ENCODE assay signal across 8 mouse cellular contexts in genomic region chr17:74338937-74339804, GRCm38 (mm10). TPM values are rescaled to one million over a fixed set of nuclear protein-coding genes. Genes with fewer than 3 reads are reported as not detected.
DNase-seq lines count a peak whose midpoint lies in the region; ATAC-seq lines count a peak whose summit lies in the region.

Gene Spast, plus strand, starts transcription at chr17:74338987.

- peak; percentile 72 to 77 for DNase-seq in B cell, adult 2 months
- peak; percentile 87 to 90 for DNase-seq in adrenal gland, postnatal 36 days
- peak; percentile 67 for DNase-seq in liver, embryonic 13.5 days
- peak; percentile 66 for DNase-seq in naive thymus-derived CD4-positive, alpha-beta T cell, adult 2 months (ENCODE audit: low read depth)
- DNase-seq in spleen, postnatal 4 days (ENCODE audit: low spot score in 2 of 2), result peak; percentile 78 to 88

- no peaks in the 10 kb centered on the region for H3K9me3 ChIP-seq in heart, embryonic 11.5 days (replicated peaks; ENCODE audit: control insufficient read depth, low read length)
- no peaks in the 10 kb centered on the region for H3K9me3 ChIP-seq in kidney, embryonic 15.5 days (replicated peaks)
- H3K9me3 ChIP-seq in liver, embryonic 13.5 days (replicated peaks), result no peaks in the 10 kb centered on the region

- H3K27me3 ChIP-seq in heart, embryonic 11.5 days (ENCODE audit: control insufficient read depth, insufficient read depth, low read length), result no peaks in the 10 kb centered on the region
- H3K27me3 ChIP-seq in kidney, embryonic 15.5 days, result no peaks in the 10 kb centered on the region
- H3K27me3 ChIP-seq in liver, embryonic 13.5 days, result no peaks in the 10 kb centered on the region

- peak within 1 kb of the TSS; percentile 99 for H3K9ac ChIP-seq in heart, embryonic 11.5 days (ENCODE audit: low read depth, low read length)
- peak within 1 kb of the TSS; percentile 85 for H3K9ac ChIP-seq in kidney, embryonic 15.5 days
- H3K9ac ChIP-seq in liver, embryonic 13.5 days, result peak within 1 kb of the TSS; percentile 98

- H3K27ac ChIP-seq in heart, embryonic 11.5 days (ENCODE audit: low read depth, low read length), result peak within 1 kb of the TSS; percentile 98
- H3K27ac ChIP-seq in kidney, embryonic 15.5 days, result peak within 1 kb of the TSS; percentile 97
- H3K27ac ChIP-seq in liver, embryonic 13.5 days, result peak within 1 kb of the TSS; percentile 95

- H3K4me2 ChIP-seq in heart, embryonic 11.5 days, result peak within 1 kb of the TSS; percentile 80
- H3K4me2 ChIP-seq in kidney, embryonic 15.5 days, result peak within 1 kb of the TSS; percentile 73
- H3K4me2 ChIP-seq in liver, embryonic 13.5 days, result peak within 1 kb of the TSS; percentile 91

- 0 out of 2 replicates have a peak, but pooled peaks cover 6% of the 10 kb centered on the region for H3K36me3 ChIP-seq in heart, embryonic 11.5 days (ENCODE audit: control insufficient read depth, insufficient read depth, low read length)
- peaks cover 10% of the 10 kb centered on the region; the same call in 1 of the 2 replicates for H3K36me3 ChIP-seq in kidney, embryonic 15.5 days
- no peaks in the 10 kb centered on the region for H3K36me3 ChIP-seq in liver, embryonic 13.5 days

- under 1% methylated on average over 58 of the region's 90 CpGs for WGBS in heart, embryonic 11.5 days (ENCODE audit: insufficient replicate concordance)
- under 1% methylated on average over 60 of the region's 90 CpGs for WGBS in kidney, embryonic 15.5 days
- WGBS in liver, embryonic 13.5 days (ENCODE audit: insufficient replicate concordance), result under 1% methylated on average over 74 of the region's 90 CpGs

- peak within 1 kb of the TSS; percentile 98 for H3K4me3 ChIP-seq in heart, embryonic 11.5 days (ENCODE audit: low read depth, low read length)
- peak within 1 kb of the TSS; percentile 70 for H3K4me3 ChIP-seq in kidney, embryonic 15.5 days (replicated peaks)
- H3K4me3 ChIP-seq in liver, embryonic 13.5 days (replicated peaks), result peak within 1 kb of the TSS; percentile 97

- peaks cover 16% of the 10 kb centered on the region for H3K4me1 ChIP-seq in heart, embryonic 11.5 days (ENCODE audit: control insufficient read depth, insufficient read depth, low read length)
- H3K4me1 ChIP-seq in kidney, embryonic 15.5 days, result peaks cover 32% of the 10 kb centered on the region
- H3K4me1 ChIP-seq in liver, embryonic 13.5 days (replicated peaks), result peaks cover 39% of the 10 kb centered on the region

- ATAC-seq in erythroblast, adult 5-6 weeks (replicated peaks; ENCODE audit: low FRiP score, poor library complexity, severe bottlenecking), result peak; percentile 53
- peak; percentile 85 for ATAC-seq in heart, embryonic 11.5 days (replicated peaks; ENCODE audit: insufficient number of reproducible peaks, low FRiP score, low TSS enrichment)
- peak; percentile 91 for ATAC-seq in kidney, embryonic 15.5 days (replicated peaks; ENCODE audit: low FRiP score)
- peak; percentile 87 for ATAC-seq in liver, embryonic 13.5 days (ENCODE audit: low read depth)

RNA-seq across cellular contexts. Expression of gene Spast, which starts in this region (rescaled TPM):
- total RNA-seq in adrenal gland, postnatal 36 days (2021), result 10 to 100 TPM; 32.2 to 32.8 TPM
- 12.5 and 14.4 TPM in 2 replicates for total RNA-seq in erythroblast, adult 5-6 weeks (2015; ENCODE audit: low replicate concordance)
- total RNA-seq in erythroblast, adult 5-6 weeks (2017; ENCODE audit: low replicate concordance), result 18.1 and 21.4 TPM in 2 replicates
- polyA plus RNA-seq in heart, embryonic 11.5 days (2014; fragmentation: Nextera tagmentation; extraction: Ambion mirVana), result 16.2 and 17.5 TPM in 2 replicates
- polyA plus RNA-seq in kidney, embryonic 15.5 days (2015; fragmentation: Nextera tagmentation; extraction: Ambion mirVana), result 13.0 and 14.4 TPM in 2 replicates
- 6.2 and 6.4 TPM in 2 replicates for polyA plus RNA-seq in liver, embryonic 13.5 days (2015; fragmentation: Nextera tagmentation; extraction: Ambion mirVana)

Comparison
In these comparisons a context has a peak if more than half of its experiments do, and no peak if none do; other contexts are left out.
1. Peak in every context shown above with its lines: DNase-seq, ATAC-seq, H3K4me3 ChIP-seq and H3K27ac ChIP-seq.